Mouse (Mus musculus) forebrain, embryonic 15.5 days (tissue): ENCODE measurements at regions not wholly inside any gene's neighbourhood (a gene's known extent, or its start where the extent isn't known, plus 50 kb on each side); places are given as distances from the start of the nearest gene placed in this dataset.

Experiments used
- ATAC-seq: fragments of 200-750 bp; cut with Nextera tagmentation; replicated peaks from 2 replicates; pipeline ENCODE4 v1.8.0; 2017; ENCODE audit warnings: mild to moderate bottlenecking, moderate TSS enrichment, moderate library complexity
- H3K27ac ChIP-seq: fragments of 300-500 bp; sonication (generic); replicated peaks from 2 replicates; pipeline ENCODE4 v1.5.1; 2015; ENCODE audit warnings: mild to moderate bottlenecking, inconsistent platforms
- H3K27me3 ChIP-seq: fragments of 300-500 bp; sonication (generic); 2 replicates; pipeline ENCODE4 v1.6.1; 2015; ENCODE audit warnings: inconsistent platforms
- H3K36me3 ChIP-seq: fragments of 300-500 bp; sonication (generic); 2 replicates; pipeline ENCODE4 v1.6.1; 2015; ENCODE audit warnings: mild to moderate bottlenecking, inconsistent platforms
- H3K4me1 ChIP-seq: fragments of 300-500 bp; sonication (generic); 2 replicates; pipeline ENCODE4 v1.6.1; 2015; ENCODE audit warnings: inconsistent platforms
- H3K4me2 ChIP-seq: fragments of 300-500 bp; sonication (generic); replicated peaks from 2 replicates; pipeline ENCODE4 v1.6.1; 2015; ENCODE audit warnings: mild to moderate bottlenecking, inconsistent platforms
- H3K4me3 ChIP-seq: fragments of 300-500 bp; sonication (generic); 2 replicates; pipeline ENCODE4 v1.5.1; 2015; ENCODE audit warnings: mild to moderate bottlenecking, inconsistent platforms
- H3K9ac ChIP-seq: fragments of 300-500 bp; sonication (generic); replicated peaks from 2 replicates; pipeline ENCODE4 v1.6.1; 2015; ENCODE audit warnings: mild to moderate bottlenecking, inconsistent platforms
- H3K9me3 ChIP-seq: fragments of 300-500 bp; sonication (generic); 2 replicates; pipeline ENCODE4 v1.6.1; 2016; ENCODE audit warnings: inconsistent platforms
- WGBS: fragments of 180-500 bp; shearing (Covaris S2); methylation state at CpG from one replicate; pipeline ENCODE4 v1.1.7; 2015; ENCODE audit warnings: mixed read lengths; 5-methylcytosine and 5-hydroxymethylcytosine counted together

DNA sequence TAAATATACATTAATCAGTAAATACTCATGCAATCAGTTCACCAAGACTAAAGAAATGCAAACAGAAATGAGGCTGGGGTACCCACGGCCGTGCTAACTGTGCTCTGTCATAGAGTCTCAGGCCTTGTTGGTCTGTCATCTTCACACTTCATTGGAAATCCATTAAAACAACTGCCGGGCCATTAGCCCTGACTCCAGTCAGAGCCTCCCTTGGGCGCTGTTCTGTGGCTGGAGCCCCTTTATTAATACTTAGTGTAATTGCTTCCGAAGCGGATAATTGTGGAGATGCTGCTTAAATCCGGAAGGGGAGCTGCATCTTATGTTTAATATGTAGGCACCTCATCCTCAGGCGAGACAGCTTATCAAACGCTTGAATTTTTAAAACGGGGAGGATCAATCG, 76.1 kb downstream of the Ier5 start:
- WGBS: 60% methylated on average over 11 of the region's 11 CpGs
- no peak overlapping the region for H3K27ac ChIP-seq
- H3K9me3 ChIP-seq: no peaks in the 10 kb centered on the region
- ATAC-seq: no peak
- H3K4me2 ChIP-seq: no peak overlapping the region
- no peaks in the 10 kb centered on the region for H3K36me3 ChIP-seq
- H3K4me3 ChIP-seq: no peak overlapping the region
- no peaks in the 10 kb centered on the region for H3K27me3 ChIP-seq
- H3K4me1 ChIP-seq: peaks cover 8% of the 10 kb centered on the region; the same call in 1 of the 2 replicates
- H3K9ac ChIP-seq: no peak overlapping the region

DNA sequence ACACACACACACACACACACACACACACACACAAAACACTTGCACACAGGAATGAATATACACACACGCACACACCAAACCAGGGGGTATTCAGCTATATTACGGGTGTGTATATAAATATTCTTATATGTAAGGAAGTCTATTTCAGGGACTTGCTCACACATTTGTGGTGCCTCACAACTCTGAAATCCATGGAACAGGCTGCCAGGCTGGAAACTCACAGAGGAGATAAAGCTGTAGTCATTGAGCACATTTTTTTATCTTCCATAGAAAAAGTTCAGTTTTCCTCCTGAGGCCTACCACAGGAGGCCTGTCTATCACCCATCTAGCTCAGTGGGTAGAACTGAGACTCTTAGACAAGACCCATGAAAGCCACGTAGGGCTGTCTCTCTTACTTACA, 83.8 kb downstream of the Ier5 start:
- Histone ChIP-seq H3K27ac (no peak overlapping the region), H3K4me2 (no peak overlapping the region), H3K4me3 (no peak overlapping the region), H3K36me3 (no peaks in the 10 kb centered on the region), H3K4me1 (no peaks in the 10 kb centered on the region), H3K9ac (no peak overlapping the region), H3K9me3 (no peaks in the 10 kb centered on the region), H3K27me3 (no peaks in the 10 kb centered on the region)
- no peak for ATAC-seq
- WGBS: 90% methylated on average over 3 of the region's 3 CpGs

DNA sequence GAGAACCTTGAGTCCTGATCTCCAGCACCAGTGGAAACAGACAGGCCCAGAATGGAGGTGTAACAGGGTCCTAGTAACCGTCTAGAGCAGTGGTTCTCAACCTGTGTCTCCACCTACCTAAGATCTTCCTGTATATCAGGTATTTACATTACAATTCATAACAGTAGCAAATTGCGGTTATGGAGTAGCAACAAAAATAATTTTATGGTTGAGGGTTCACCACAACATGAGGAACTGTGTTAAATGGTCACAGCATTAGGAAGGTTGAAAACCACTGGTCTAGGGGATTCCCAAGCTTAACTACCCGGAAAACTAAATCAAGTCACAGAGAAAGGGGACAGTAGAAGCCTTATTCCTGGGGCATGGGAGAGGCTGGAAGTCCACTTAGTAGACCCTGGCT, 84.5 kb downstream of the Ier5 start:
- Histone ChIP-seq H3K4me1 (no peaks in the 10 kb centered on the region), H3K4me2 (no peak overlapping the region), H3K9me3 (no peaks in the 10 kb centered on the region), H3K4me3 (no peak overlapping the region), H3K27me3 (no peaks in the 10 kb centered on the region), H3K36me3 (no peaks in the 10 kb centered on the region), H3K9ac (no peak overlapping the region), H3K27ac (no peak overlapping the region)
- 87% methylated on average over 3 of the region's 3 CpGs for WGBS
- ATAC-seq: no peak

- Histone ChIP-seq H3K27me3 (no peaks in the 10 kb centered on the region), H3K9ac (no peak overlapping the region), H3K9me3 (no peaks in the 10 kb centered on the region), H3K36me3 (no peaks in the 10 kb centered on the region), H3K4me3 (no peak overlapping the region), H3K27ac (no peak overlapping the region), H3K4me1 (no peaks in the 10 kb centered on the region), H3K4me2 (no peak overlapping the region)
- ATAC-seq: no peak
- 70% methylated on average over 4 of the region's 4 CpGs for WGBS
Measured at GRCm38 (mm10) chr1:155013784-155014183, 85.7 kb downstream of the Ier5 start.

- no peak for ATAC-seq
- H3K4me2 ChIP-seq: no peak overlapping the region
Measured at GRCm38 (mm10) chr1:155013361-155013760, 86.1 kb downstream of the Ier5 start.

GRCm38 (mm10) chr1:155006539-155007486, 92.6 kb downstream of the Ier5 start:
- Histone ChIP-seq H3K4me1 (0 out of 2 replicates have a peak, but pooled peaks cover 3% of the 10 kb centered on the region), H3K9me3 (no peaks in the 10 kb centered on the region), H3K4me3 (no peak overlapping the region), H3K4me2 (no peak overlapping the region), H3K9ac (no peak overlapping the region), H3K27me3 (no peaks in the 10 kb centered on the region), H3K36me3 (no peaks in the 10 kb centered on the region), H3K27ac (no peak overlapping the region)
- 16% methylated on average over 16 of the region's 16 CpGs for WGBS
- peak; percentile 84 for ATAC-seq

More at GRCm38 (mm10) chr1:155013361-155013760, 86.1 kb downstream of the Ier5 start:
- Histone ChIP-seq H3K9me3 (no peaks in the 10 kb centered on the region), H3K27ac (no peak overlapping the region), H3K27me3 (no peaks in the 10 kb centered on the region), H3K4me1 (no peaks in the 10 kb centered on the region), H3K4me3 (no peak overlapping the region), H3K9ac (no peak overlapping the region), H3K36me3 (no peaks in the 10 kb centered on the region)
- 83% methylated on average over 4 of the region's 4 CpGs for WGBS

- Histone ChIP-seq H3K9ac (no peak overlapping the region), H3K4me2 (no peak overlapping the region), H3K4me1 (0 out of 2 replicates have a peak, but pooled peaks cover 3% of the 10 kb centered on the region), H3K9me3 (no peaks in the 10 kb centered on the region), H3K36me3 (no peaks in the 10 kb centered on the region), H3K27ac (no peak overlapping the region), H3K4me3 (no peak overlapping the region), H3K27me3 (no peaks in the 10 kb centered on the region)
- 87% methylated on average over 10 of the region's 10 CpGs for whole genome bisulfite sequencing
- ATAC-seq: peak; percentile 24; the same call in 1 of the 2 replicates
Measured at GRCm38 (mm10) chr1:155006099-155006498, 93.3 kb downstream of the Ier5 start.

- ATAC-seq: no peak
- Histone ChIP-seq H3K9ac (no peak overlapping the region), H3K27ac (peak overlapping the region; percentile 89), H3K36me3 (no peaks in the 10 kb centered on the region), H3K9me3 (no peaks in the 10 kb centered on the region), H3K4me2 (no peak overlapping the region), H3K4me1 (peaks cover 19% of the 10 kb centered on the region), H3K4me3 (no peak overlapping the region), H3K27me3 (no peaks in the 10 kb centered on the region)
Measured at GRCm38 (mm10) chr1:155000301-155000700, 99.1 kb downstream of the Ier5 start.

DNA sequence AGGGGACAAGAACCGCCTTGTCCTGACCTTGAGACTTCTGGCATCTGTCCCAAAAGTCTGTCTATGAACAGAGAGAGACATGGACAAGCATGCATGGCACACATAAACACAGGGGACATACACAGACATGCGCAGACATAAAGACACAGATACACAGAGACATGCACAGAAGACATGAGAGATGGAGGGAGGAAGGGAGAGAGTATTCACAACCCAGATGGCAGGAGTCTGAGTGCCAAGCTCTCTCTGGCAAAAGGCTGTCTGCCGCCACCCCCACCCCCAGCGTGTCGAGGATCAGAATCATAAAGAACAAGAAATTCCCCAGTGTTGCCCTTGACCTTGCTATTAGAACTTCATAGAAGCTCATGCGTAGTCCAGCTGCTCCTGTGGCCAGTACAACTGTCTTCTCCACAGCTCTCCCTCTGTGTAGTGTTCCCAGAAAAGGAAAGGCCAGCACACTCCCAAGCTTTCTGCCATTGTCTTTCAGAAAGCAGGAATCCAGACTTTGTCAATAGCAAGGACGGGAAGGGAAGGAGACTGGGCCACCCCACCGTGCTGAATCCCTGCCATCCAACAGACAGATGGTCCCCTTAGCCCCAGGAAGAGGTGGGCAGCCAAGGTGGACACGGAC, 99.8 kb downstream of the Ier5 start:
- Histone ChIP-seq H3K27me3 (no peaks in the 10 kb centered on the region), H3K4me2 (no peak overlapping the region), H3K4me1 (peaks cover 22% of the 10 kb centered on the region), H3K4me3 (no peak overlapping the region), H3K9me3 (no peaks in the 10 kb centered on the region), H3K27ac (peak overlapping the region; percentile 89), H3K9ac (no peak overlapping the region), H3K36me3 (no peaks in the 10 kb centered on the region)
- ATAC-seq: peak; percentile 74; the same call in 1 of the 2 replicates
- WGBS: 60% methylated on average over 9 of the region's 9 CpGs

- 60% methylated on average over 9 of the region's 9 CpGs for whole genome bisulfite sequencing
- Histone ChIP-seq H3K4me3 (no peak overlapping the region), H3K9ac (no peak overlapping the region), H3K36me3 (no peaks in the 10 kb centered on the region), H3K27ac (peak overlapping the region; percentile 51), H3K4me2 (no peak overlapping the region), H3K9me3 (no peaks in the 10 kb centered on the region), H3K27me3 (no peaks in the 10 kb centered on the region), H3K4me1 (peaks cover 27% of the 10 kb centered on the region)
- ATAC-seq: 0 out of 2 replicates have a peak, but pooled peaks have one; percentile 3
Measured at GRCm38 (mm10) chr1:154995778-154996390, 103.6 kb downstream of the Ier5 start.

DNA sequence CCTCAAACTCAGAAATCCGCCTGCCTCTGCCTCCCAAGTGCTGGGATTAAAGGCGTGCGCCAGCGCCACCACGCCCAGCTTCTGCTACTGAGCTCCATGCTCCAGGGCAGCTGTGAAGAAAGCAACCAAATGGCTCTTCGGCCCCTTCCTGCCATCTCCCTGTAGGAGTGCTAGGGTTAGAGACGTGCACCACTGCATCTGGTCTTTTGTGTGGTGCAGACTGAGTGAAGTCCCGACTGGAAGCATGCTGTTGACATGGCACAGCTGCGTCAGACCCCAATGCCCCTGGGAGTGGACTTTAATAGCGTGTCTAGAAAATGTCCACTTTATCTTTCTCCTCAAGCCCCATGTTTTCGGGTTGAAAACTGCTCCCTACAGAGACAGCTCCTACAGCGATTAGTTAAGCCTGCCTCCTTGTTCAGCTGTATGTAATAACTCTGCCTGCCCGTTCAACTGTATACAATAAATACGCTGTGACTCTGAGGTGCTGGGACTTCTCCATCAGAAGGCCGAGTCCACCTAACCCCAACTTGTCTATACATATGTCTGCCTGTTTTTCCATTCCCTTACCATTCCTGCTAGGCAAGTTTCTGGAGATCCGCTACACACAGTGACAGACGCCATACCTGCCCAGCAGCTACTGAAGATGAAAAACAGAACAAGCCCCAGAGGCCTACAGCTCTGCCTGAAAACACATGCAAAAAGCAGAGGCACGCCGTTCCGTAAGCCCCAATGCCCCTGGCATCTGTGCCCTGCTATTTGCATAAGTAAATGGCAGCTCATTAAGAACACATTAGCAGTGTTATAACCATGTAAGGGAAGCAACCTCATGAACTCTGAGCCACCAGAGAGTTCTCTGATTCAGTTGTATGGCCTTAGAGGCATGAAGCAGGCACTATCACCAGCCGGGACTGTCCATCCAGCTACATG, 105.2 kb downstream of the Ier5 start:
- no peak overlapping the region for H3K4me2 ChIP-seq
- no peak overlapping the region for H3K27ac ChIP-seq
- peaks cover 22% of the 10 kb centered on the region for H3K4me1 ChIP-seq
- no peaks in the 10 kb centered on the region for H3K27me3 ChIP-seq
- WGBS: 71% methylated on average over 21 of the region's 21 CpGs
- no peaks in the 10 kb centered on the region for H3K36me3 ChIP-seq
- ATAC-seq: peak; percentile 59; the same call in 1 of the 2 replicates
- H3K4me3 ChIP-seq: no peak overlapping the region
- H3K9ac ChIP-seq: no peak overlapping the region
- no peaks in the 10 kb centered on the region for H3K9me3 ChIP-seq
